13 mouse cellular contexts compared by ENCODE assay signal in genomic region chr8:26762942-26763778, GRCm38 (mm10).
DNase-seq lines count a peak whose midpoint lies in the region; ATAC-seq and TF ChIP-seq lines count a peak whose summit lies in the region.
"Had no signal": no experiment of that assay in that cellular context is flagged by ENCODE, and none has a peak within 500 bp of the region (broad histone marks: within the 10 kb centered on the region; RNA-seq: fewer than 3 reads in every experiment).

No protein-coding gene starts in this region.

- DNase-seq in cerebellum, postnatal 4 days (ENCODE audit: low spot score in 2 of 2), result no peak
- peak; percentile 6 for DNase-seq in lung, embryonic 14.5 days
- no peak for DNase-seq in lung, postnatal 0 days (ENCODE audit: low spot score)
- DNase-seq in adrenal gland, adult (ENCODE audit: inconsistent age in 2 of 2, low spot score in 1 of 2), result no peak
- DNase-seq in frontal cortex, adult 2 months (ENCODE audit: extremely low spot score in 1 of 2, low spot score in 1 of 2), result no peak
- DNase-seq: embryo, embryonic 11 days; heart, adult 18-20 months; liver had no signal

- H3K4me3 ChIP-seq in lung, embryonic 14.5 days (ENCODE audit: low read depth, low read length), result no peak overlapping the region
- H3K4me3 ChIP-seq in lung, postnatal 0 days (ENCODE audit: low read depth, low read length), result no peak overlapping the region
- no peak overlapping the region for H3K4me3 ChIP-seq in hindbrain, embryonic 16.5 days (ENCODE audit: low read length)
- H3K4me3 ChIP-seq in stomach, embryonic 16.5 days (replicated peaks; ENCODE audit: low read length), result no peak overlapping the region
- H3K4me3 ChIP-seq: kidney, embryonic 15.5 days; midbrain, embryonic 12.5 days had no signal

- no peaks in the 10 kb centered on the region; the same call in 1 of the 2 replicates for H3K9me3 ChIP-seq in lung, embryonic 14.5 days (ENCODE audit: low read depth, low read length)
- H3K9me3 ChIP-seq in lung, postnatal 0 days (ENCODE audit: low read length), result no peaks in the 10 kb centered on the region
- H3K9me3 ChIP-seq in hindbrain, embryonic 16.5 days (ENCODE audit: control insufficient read depth, low read length), result no peaks in the 10 kb centered on the region
- H3K9me3 ChIP-seq in stomach, embryonic 16.5 days (replicated peaks; ENCODE audit: control insufficient read depth, low read length), result peaks cover 15% of the 10 kb centered on the region
- H3K9me3 ChIP-seq: kidney, embryonic 15.5 days; midbrain, embryonic 12.5 days had no signal

- TF ChIP-seq EP300 in lung, postnatal 0 days (IDR thresholded peaks at IDR 0.05), result no peak

- H3K9ac ChIP-seq in lung, embryonic 14.5 days, result no peak overlapping the region
- H3K9ac ChIP-seq in lung, postnatal 0 days (replicated peaks; ENCODE audit: low read depth), result no peak overlapping the region
- no peak overlapping the region for H3K9ac ChIP-seq in hindbrain, embryonic 16.5 days (ENCODE audit: low read depth, low read length)
- H3K9ac ChIP-seq in stomach, embryonic 16.5 days (ENCODE audit: low read length), result no peak overlapping the region
- H3K9ac ChIP-seq: kidney, embryonic 15.5 days; midbrain, embryonic 12.5 days had no signal

- no peak overlapping the region for H3K27ac ChIP-seq in lung, embryonic 14.5 days (ENCODE audit: low read depth)
- H3K27ac ChIP-seq in lung, postnatal 0 days (ENCODE audit: low read length), result no peak overlapping the region
- H3K27ac ChIP-seq in hindbrain, embryonic 16.5 days (ENCODE audit: low read depth, low read length), result no peak overlapping the region
- H3K27ac ChIP-seq in stomach, embryonic 16.5 days (ENCODE audit: low read length), result no peak overlapping the region
- H3K27ac ChIP-seq: kidney, embryonic 15.5 days; midbrain, embryonic 12.5 days had no signal

- H3K4me1 ChIP-seq in lung, embryonic 14.5 days (ENCODE audit: insufficient read depth), result no peaks in the 10 kb centered on the region
- no peaks in the 10 kb centered on the region for H3K4me1 ChIP-seq in lung, postnatal 0 days (ENCODE audit: insufficient read depth, low read depth, low read length)
- H3K4me1 ChIP-seq in hindbrain, embryonic 16.5 days (ENCODE audit: control insufficient read depth, insufficient read depth, low read depth, low read length), result peaks cover 3% of the 10 kb centered on the region; the same call in 1 of the 2 replicates
- H3K4me1 ChIP-seq in stomach, embryonic 16.5 days (ENCODE audit: control insufficient read depth, insufficient read depth, low read length), result no peaks in the 10 kb centered on the region
- H3K4me1 ChIP-seq: kidney, embryonic 15.5 days; midbrain, embryonic 12.5 days had no signal

- H3K27me3 ChIP-seq in lung, embryonic 14.5 days (ENCODE audit: insufficient read depth, low read length), result peaks cover 6% of the 10 kb centered on the region; the same call in 1 of the 2 replicates
- H3K27me3 ChIP-seq in lung, postnatal 0 days (replicated peaks; ENCODE audit: insufficient read depth, low read length), result no peaks in the 10 kb centered on the region
- no peaks in the 10 kb centered on the region for H3K27me3 ChIP-seq in hindbrain, embryonic 16.5 days (replicated peaks; ENCODE audit: control insufficient read depth, insufficient read depth, low read length)
- no peaks in the 10 kb centered on the region for H3K27me3 ChIP-seq in stomach, embryonic 16.5 days (ENCODE audit: control insufficient read depth, insufficient read depth, low read length)
- H3K27me3 ChIP-seq: midbrain, embryonic 12.5 days had no signal

- no peak overlapping the region for H3K4me2 ChIP-seq in lung, embryonic 14.5 days
- H3K4me2 ChIP-seq in lung, postnatal 0 days (replicated peaks; ENCODE audit: low read depth, low read length), result no peak overlapping the region
- no peak overlapping the region for H3K4me2 ChIP-seq in hindbrain, embryonic 16.5 days (ENCODE audit: low read length)
- H3K4me2 ChIP-seq in stomach, embryonic 16.5 days (ENCODE audit: low read depth, low read length), result no peak overlapping the region
- H3K4me2 ChIP-seq: kidney, embryonic 15.5 days; midbrain, embryonic 12.5 days had no signal

- no peaks in the 10 kb centered on the region for H3K36me3 ChIP-seq in lung, embryonic 14.5 days (ENCODE audit: insufficient read depth)
- no peaks in the 10 kb centered on the region for H3K36me3 ChIP-seq in lung, postnatal 0 days (ENCODE audit: insufficient read depth, low read length)
- H3K36me3 ChIP-seq in hindbrain, embryonic 16.5 days (ENCODE audit: control insufficient read depth, insufficient read depth, low read length), result no peaks in the 10 kb centered on the region
- H3K36me3 ChIP-seq in stomach, embryonic 16.5 days (ENCODE audit: control insufficient read depth, insufficient read depth, low read length), result no peaks in the 10 kb centered on the region
- H3K36me3 ChIP-seq: kidney, embryonic 15.5 days; midbrain, embryonic 12.5 days had no signal

- no peak for TF ChIP-seq CTCF in lung, embryonic 14.5 days (IDR thresholded peaks at IDR 0.05; ENCODE audit: low read depth)
- TF ChIP-seq CTCF in lung, postnatal 0 days (IDR thresholded peaks at IDR 0.05), result no peak

- ATAC-seq in cerebellum, adult (ENCODE audit: insufficient number of reproducible peaks, low FRiP score, low TSS enrichment), result peak; percentile 60; the same call in 1 of the 2 replicates
- no peak for ATAC-seq in lung, embryonic 14.5 days (ENCODE audit: insufficient read depth)
- ATAC-seq in lung, postnatal 0 days, result no peak
- peak; percentile 75 for ATAC-seq in hindbrain, embryonic 16.5 days
- peak; percentile 53; the same call in 1 of the 2 replicates for ATAC-seq in stomach, embryonic 16.5 days (ENCODE audit: insufficient read depth, low FRiP score)

- WGBS in lung, embryonic 14.5 days, result 60% methylated on average over 16 of the region's 16 CpGs
- 53% methylated on average over 16 of the region's 16 CpGs for WGBS in lung, postnatal 0 days
- 68% methylated on average over 16 of the region's 16 CpGs for WGBS in hindbrain, embryonic 16.5 days
- 45% methylated on average over 16 of the region's 16 CpGs for WGBS in stomach, embryonic 16.5 days

Comparison
In these comparisons a context has a peak if more than half of its experiments do, and no peak if none do; other contexts are left out.
1. ATAC-seq: peak in cerebellum, adult (single experiment), hindbrain, embryonic 16.5 days (single experiment) and stomach, embryonic 16.5 days (single experiment); none in lung, embryonic 14.5 days (single experiment) and lung, postnatal 0 days (single experiment).